Mouse (Mus musculus): Measurements from ENCODE around the gene Fam24a. TPM values are rescaled to one million over a fixed set of nuclear protein-coding genes. Genes with fewer than 3 reads are reported as not detected.

Fam24a gene
- total RNA-seq, 2 experiments from 2014 or later, result not detected

GRCm38 (mm10) chr7:131371880-131372651 lies 38.4 kb downstream of the Fam24a start:
- intact Hi-C loops (cut with DNase I), result loop anchor here (5.0 kb wide), 1 partner anchor 40 kb away; the partner anchor contains the start of genes Acadsb and Ikzf5
- no peak for DNase-seq

Other genes with a start within 250 kb of the Fam24a start
- gene 4933402N03Rik, start 187.6 kb upstream of the Fam24a start, total RNA-seq (2021), result not detected
- not detected for gene 5430419D17Rik, start 159.5 kb upstream of the Fam24a start, total RNA-seq (2021)
- under 1 TPM; 0.26 to 0.44 TPM for gene Cuzd1, start 11.6 kb upstream of the Fam24a start, total RNA-seq (2021)
- gene Fam24b, start 4.3 kb upstream of the Fam24a start, total RNA-seq (2021), result not detected
- gene 2310057M21Rik, start 28.9 kb downstream of the Fam24a start, total RNA-seq (2021), result 10 to 100 TPM; 16.6 to 19.7 TPM
- 10 to 100 TPM; 38.3 to 39.5 TPM for gene Pstk, start 37.3 kb downstream of the Fam24a start, total RNA-seq (2021)
- 10 to 100 TPM; 21.6 to 25.6 TPM for gene Ikzf5, start 76.7 kb downstream of the Fam24a start, total RNA-seq (2021)
- gene Acadsb, start 76.7 kb downstream of the Fam24a start, total RNA-seq (2021), result 100 to 1,000 TPM; 113 to 145 TPM
- not detected for gene Hmx3, start 209.0 kb downstream of the Fam24a start, total RNA-seq (2021)
- not detected for gene Hmx2, start 214.9 kb downstream of the Fam24a start, total RNA-seq (2021)
- gene Bub3, start 226.4 kb downstream of the Fam24a start, total RNA-seq (2021), result 10 to 100 TPM; 26.9 to 30.5 TPM

Data from gastrocnemius, postnatal 36 days (tissue).